Mouse (Mus musculus) neutrophil, adult 5-6 weeks (primary cell): ENCODE data around the gene Lysmd4. TPM values are rescaled to one million over a fixed set of nuclear protein-coding genes. Genes with fewer than 3 reads are reported as not detected.

Experiments
- ATAC-seq: fragments of 151-379, 151-347 bp; 2 replicates; pipeline ENCODE4 v1.8.0; 2017; ENCODE audit warnings: mild to moderate bottlenecking, moderate TSS enrichment; ENCODE audit not compliant: insufficient number of reproducible peaks, poor library complexity, low FRiP score, severe bottlenecking; ENCODE audit errors: extremely low read depth
- total RNA-seq: library from RNA; stranded (forward); fragments of 200-1000 nt; gene quantifications from 2 replicates; pipeline ENCODE4 v1.2.3, GENCODE M21; 2017

The Lysmd4 gene
- total RNA-seq, 1 experiment from 2014 or later: 3.0 TPM

DNA sequence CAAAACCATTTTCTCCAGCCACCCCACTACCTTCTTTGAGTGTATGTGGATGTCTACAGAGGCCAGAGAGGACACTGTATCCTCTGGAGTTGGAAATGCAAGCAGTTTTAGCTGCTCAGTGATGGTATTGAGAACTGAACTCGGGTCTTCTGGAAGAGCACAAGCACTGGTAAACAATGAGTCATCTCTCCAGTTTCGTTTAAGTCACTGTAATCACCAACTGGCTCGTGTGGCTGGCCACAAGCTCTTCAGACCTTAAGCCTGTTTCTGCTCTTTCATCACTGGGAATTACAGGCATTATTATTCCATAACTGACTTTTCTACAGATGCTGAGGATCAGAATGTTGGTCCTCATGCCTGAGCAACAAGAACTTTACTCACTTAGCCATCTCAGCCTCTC is 82.6 kb downstream of the Lysmd4 start:
- no peak for ATAC-seq

GRCm38 (mm10) chr7:67307078-67307477 is 84.7 kb downstream of the Lysmd4 start:
- ATAC-seq: no peak

- no peak for ATAC-seq
Observed at GRCm38 (mm10) chr7:67308102-67308501, 85.8 kb downstream of the Lysmd4 start.

GRCm38 (mm10) chr7:67310151-67310550 is 87.8 kb downstream of the Lysmd4 start:
- no peak for ATAC-seq

DNA sequence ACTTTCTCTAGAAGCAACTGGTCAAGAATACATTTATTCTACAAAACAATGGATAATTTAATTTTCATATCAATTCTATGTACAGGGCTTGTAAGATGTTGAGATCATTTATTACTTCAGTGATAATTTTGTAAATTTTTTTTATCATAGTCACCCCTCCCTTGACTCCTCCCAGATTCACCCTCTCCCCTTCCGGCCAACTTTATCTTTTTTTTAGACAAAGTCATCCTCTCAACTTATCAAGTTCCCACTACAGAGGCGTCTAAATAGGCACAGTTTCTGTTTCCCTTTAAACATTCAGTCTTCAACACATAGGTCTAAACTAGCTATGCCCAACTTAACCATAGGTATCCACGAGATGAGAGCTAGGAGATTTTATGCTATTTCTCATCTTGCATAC is 90.9 kb downstream of the Lysmd4 start:
- no peak for ATAC-seq

DNA sequence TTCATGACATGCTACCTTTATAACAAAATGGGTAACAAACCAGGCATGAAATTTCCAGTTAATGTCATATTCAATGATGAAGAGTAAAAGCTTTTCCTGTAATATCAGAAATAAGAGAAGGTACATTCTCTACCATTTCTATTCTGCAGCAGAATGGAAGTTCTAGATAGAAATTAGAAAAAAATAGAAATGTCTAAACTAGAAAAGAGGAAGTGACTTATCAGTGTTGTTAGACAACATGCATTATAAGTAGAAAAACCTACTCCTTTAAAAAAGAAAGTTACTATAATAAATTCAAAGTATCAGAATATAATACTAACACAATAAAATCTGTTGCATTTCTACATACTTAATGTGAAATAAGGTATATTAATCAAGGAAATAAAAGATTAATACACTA is 96.4 kb downstream of the Lysmd4 start:
- no peak for ATAC-seq

GRCm38 (mm10) chr7:67320359-67320758 is 98.0 kb downstream of the Lysmd4 start:
- no peak for ATAC-seq

GRCm38 (mm10) chr7:67342067-67342625 is 119.8 kb downstream of the Lysmd4 start:
- no peak for ATAC-seq

DNA sequence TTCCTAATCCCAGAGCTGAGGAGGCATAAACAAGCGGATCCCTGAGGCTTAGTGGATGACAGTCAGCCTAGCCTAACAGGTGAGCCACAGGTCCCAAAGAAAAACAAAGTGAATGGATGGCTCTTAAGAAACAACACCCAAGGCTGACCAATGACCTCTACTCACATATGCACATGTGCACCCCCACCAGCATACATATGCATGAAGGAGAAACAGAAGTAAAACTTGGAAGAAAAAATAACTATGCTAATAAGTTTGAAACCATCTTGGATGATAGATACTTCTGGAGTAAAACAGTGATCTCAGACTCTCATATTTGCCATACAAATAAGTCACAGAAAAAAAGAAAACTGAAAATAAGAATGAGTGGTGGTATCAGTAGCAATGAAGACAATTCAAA is 122.1 kb downstream of the Lysmd4 start:
- no peak for ATAC-seq

DNA sequence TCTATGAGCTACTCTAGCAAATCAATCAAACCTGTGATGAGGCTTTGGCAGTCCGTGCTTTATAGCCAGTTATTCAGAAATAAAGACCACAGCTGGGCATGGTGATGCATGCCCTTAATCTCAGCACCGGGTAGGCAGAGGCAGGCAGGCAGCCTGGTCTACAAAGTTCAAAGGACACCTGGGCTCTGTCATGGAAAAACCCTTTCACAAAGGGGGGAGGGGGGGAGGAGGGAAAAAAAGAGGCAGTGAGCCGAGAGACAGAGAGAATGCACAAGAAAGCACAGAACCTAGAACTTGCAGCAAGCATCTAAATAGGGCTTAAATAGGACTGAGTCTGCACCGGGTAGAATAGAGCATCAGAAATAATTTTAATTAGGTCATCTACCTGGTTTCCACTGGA is 130.6 kb downstream of the Lysmd4 start:
- no peak for ATAC-seq

DNA sequence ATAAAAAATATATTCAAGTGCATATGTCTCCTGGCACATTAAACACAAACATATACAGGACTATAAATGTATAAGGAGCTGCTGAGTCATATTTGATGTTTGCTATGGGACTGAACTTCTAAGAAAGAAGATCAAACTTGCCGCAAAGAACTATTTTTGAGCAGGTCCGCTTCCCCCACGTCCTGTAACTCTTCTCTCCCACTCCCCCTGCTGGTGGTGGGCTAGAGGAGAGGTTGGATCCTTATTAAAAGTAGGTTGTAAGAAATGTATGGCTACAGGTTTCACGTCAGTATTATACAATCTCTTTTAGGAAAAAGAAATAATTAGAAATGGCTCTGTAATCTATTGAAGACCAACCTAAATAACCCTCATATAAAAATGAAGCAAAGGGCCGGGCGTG is 131.3 kb downstream of the Lysmd4 start:
- peak; percentile 41; the same call in 1 of the 2 replicates for ATAC-seq

DNA sequence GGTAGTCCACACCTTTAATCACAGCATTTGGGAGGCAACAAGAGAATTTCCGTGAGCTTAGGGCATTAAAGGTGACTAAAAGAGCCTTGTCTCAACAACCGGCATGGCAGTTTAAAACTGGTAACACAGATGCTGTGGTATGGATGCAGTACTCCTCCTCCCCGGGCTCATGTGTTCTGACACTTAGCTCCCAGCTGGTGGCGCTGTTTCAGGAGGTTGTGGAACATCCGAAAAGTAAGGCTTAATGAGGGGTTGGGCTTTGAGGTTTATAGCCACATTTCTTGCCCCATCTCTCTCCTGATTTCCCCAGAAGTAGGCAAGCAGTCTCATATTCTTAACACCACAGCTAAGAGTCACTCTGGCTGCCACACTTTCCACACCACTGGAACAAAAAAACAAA is 133.5 kb downstream of the Lysmd4 start:
- ATAC-seq: peak; percentile 39; the same call in 1 of the 2 replicates

Other genes starting within 250 kb of the Lysmd4 start
- gene Mef2a, start 150.3 kb downstream of the Lysmd4 start, total RNA-seq: 110 and 119 TPM in 2 replicates